Mouse (Mus musculus) spleen, adult 2 months (tissue): ENCODE measurements at regions not wholly inside any gene's neighbourhood (a gene's known extent, or its start where the extent isn't known, plus 50 kb on each side); places are given as distances from the start of the nearest gene placed in this dataset.

Experiments
- DNase-seq, 2 experiments: peaks; one replicate each; pipeline versions ENCODE4 v3.0.0 to v3.0.0-alpha.2; 2012 to 2021; ENCODE audit warnings: low spot score in 2 of 2, low read depth in 1 of 2
- H3K27ac ChIP-seq: fragments of 200-500 bp; 2 replicates; pipeline ENCODE4 v1.5.1; 2012; ENCODE audit warnings: low read length, inconsistent platforms; ENCODE audit not compliant: insufficient read depth
- H3K27me3 ChIP-seq: fragments of 200-500 bp; 2 replicates; pipeline ENCODE4 v1.6.1; 2012; ENCODE audit warnings: mild to moderate bottlenecking, moderate library complexity, low read length, inconsistent platforms; ENCODE audit not compliant: control insufficient read depth, insufficient read depth
- H3K36me3 ChIP-seq: fragments of 200-500 bp; 2 replicates; pipeline ENCODE4 v1.6.1; 2012; ENCODE audit warnings: mild to moderate bottlenecking, low read length, inconsistent platforms; ENCODE audit not compliant: control insufficient read depth, insufficient read depth
- H3K4me1 ChIP-seq: fragments of 200-500 bp; 2 replicates; pipeline ENCODE4 v1.6.1; 2011; ENCODE audit warnings: inconsistent platforms; ENCODE audit not compliant: control insufficient read depth, insufficient read depth, insufficient read length
- H3K4me3 ChIP-seq: fragments of 200-500 bp; 2 replicates; pipeline ENCODE4 v1.5.1; 2011; ENCODE audit warnings: mild to moderate bottlenecking, inconsistent platforms; ENCODE audit not compliant: insufficient read depth, insufficient read length; ENCODE audit errors: extremely low read depth
- CTCF ChIP-seq: fragments of 200-500 bp; IDR thresholded peaks from 2 replicates; pipeline ENCODE4 v1.5.1; 2011; ENCODE audit warnings: mild to moderate bottlenecking, inconsistent platforms; ENCODE audit not compliant: insufficient read depth, insufficient read length, insufficient replicate concordance; ENCODE audit errors: extremely low read depth
- POLR2A ChIP-seq: fragments of 200-500 bp; IDR thresholded peaks from 2 replicates; pipeline ENCODE4 v1.6.1; 2011; ENCODE audit warnings: low read depth, low read length, inconsistent platforms
- WGBS: fragments of 180-500 bp; shearing (Covaris S2); methylation state at CpG from one replicate; pipeline ENCODE4 v1.1.7; 2018; 5-methylcytosine and 5-hydroxymethylcytosine counted together

DNA sequence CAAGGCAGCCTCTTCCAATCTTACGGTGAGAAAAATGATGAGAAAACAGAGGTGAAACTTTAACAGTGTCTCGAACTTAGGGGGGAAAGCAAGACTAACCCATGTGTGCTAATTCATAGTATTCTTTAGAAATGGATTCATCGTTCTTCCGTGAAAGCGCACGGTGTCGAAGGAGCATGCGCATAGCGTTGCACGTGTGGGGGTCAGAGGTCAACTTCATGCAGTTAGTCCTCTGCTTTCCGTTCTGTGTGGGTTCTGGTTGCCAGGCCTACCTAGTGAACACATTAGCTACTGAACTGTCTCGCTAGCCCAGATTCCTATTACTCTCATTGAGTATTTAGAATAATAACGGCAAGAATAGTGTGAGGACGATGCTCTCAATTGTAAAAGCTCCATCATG, 74.7 kb upstream of the Kcnk2 start:
- no peaks in the 10 kb centered on the region for H3K27me3 ChIP-seq
- TF ChIP-seq POLR2A (no peak), CTCF (no peak)
- WGBS = 91% methylated on average over 14 of the region's 14 CpGs
- no peak overlapping the region for H3K27ac ChIP-seq
- no peaks in the 10 kb centered on the region for H3K4me1 ChIP-seq
- no peak for DNase-seq
- no peak overlapping the region for H3K4me3 ChIP-seq
- no peaks in the 10 kb centered on the region for H3K36me3 ChIP-seq

DNA sequence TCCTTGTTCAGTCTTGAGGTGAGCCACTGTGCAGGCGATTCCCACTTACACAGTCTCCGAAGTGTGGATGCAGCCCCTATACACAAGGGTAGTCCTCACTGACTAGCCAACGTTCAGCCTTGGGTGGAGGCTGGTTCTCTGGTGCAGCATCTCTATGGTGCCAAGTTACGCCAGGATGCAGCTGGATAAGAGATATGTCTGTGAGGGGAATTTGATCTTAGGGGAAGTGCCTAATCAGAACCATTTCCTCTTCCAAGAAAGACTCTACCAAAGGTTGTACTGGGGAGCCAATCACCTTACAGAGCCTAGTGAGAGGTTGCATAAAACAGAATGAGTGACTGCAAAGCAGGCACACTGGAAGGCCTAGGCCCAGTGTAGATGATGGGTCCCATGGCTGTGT, 71.0 kb upstream of the Kcnk2 start:
- Histone ChIP-seq H3K36me3 (no peaks in the 10 kb centered on the region), H3K4me3 (no peak overlapping the region), H3K4me1 (no peaks in the 10 kb centered on the region), H3K27ac (no peak overlapping the region), H3K27me3 (no peaks in the 10 kb centered on the region)
- 76% methylated on average over 4 of the region's 4 CpGs for WGBS
- DNase-seq = no peak
- TF ChIP-seq CTCF (no peak), POLR2A (no peak)

DNA sequence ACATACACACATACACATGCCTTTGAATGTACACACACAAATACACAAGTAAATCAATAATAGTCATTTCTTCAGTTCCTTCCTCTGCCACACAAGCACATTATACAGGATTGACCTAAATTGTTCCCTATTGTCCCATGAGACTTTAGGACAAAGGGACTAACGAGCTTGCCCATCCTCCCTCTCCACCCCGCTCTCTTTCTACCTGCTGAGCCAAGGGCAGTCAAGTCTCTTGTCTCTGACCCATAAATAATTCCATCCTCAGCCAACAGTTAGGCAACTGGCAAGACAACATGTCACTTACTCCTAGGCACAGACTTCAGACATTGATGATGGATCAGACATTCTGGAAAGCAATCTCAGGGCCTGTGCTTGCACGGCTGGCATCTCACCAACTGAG, 56.3 kb upstream of the Kcnk2 start:
- no peak overlapping the region for H3K4me3 ChIP-seq
- no peaks in the 10 kb centered on the region for H3K36me3 ChIP-seq
- no peaks in the 10 kb centered on the region for H3K27me3 ChIP-seq
- no peaks in the 10 kb centered on the region for H3K4me1 ChIP-seq
- TF ChIP-seq POLR2A (no peak), CTCF (no peak)
- WGBS = 86% methylated on average over 3 of the region's 3 CpGs
- no peak for DNase-seq
- no peak overlapping the region for H3K27ac ChIP-seq
